Mouse (Mus musculus) heart, embryonic 12.5 days (tissue): ENCODE measurements around the gene B4galt2. TPM values are rescaled to one million over a fixed set of nuclear protein-coding genes. Genes with fewer than 3 reads are reported as not detected.

Source experiments
- ATAC-seq: fragments of 200-750 bp; cut with Nextera tagmentation; 2 replicates; pipeline ENCODE4 v1.8.0; 2017; ENCODE audit warnings: moderate TSS enrichment, moderate library complexity; ENCODE audit not compliant: insufficient number of reproducible peaks, low FRiP score
- H3K27ac ChIP-seq: fragments of 300-500 bp; sonication (generic); 2 replicates; pipeline ENCODE4 v1.5.1; 2016; ENCODE audit warnings: mild to moderate bottlenecking, moderate library complexity; ENCODE audit not compliant: poor library complexity, severe bottlenecking
- H3K27me3 ChIP-seq: fragments of 300-500 bp; sonication (generic); replicated peaks from 2 replicates; pipeline ENCODE4 v1.6.1; 2016; ENCODE audit warnings: mild to moderate bottlenecking, moderate library complexity
- H3K36me3 ChIP-seq: fragments of 300-500 bp; sonication (generic); 2 replicates; pipeline ENCODE4 v1.6.1; 2016; ENCODE audit warnings: mild to moderate bottlenecking, moderate library complexity
- H3K4me1 ChIP-seq: fragments of 300-500 bp; sonication (generic); replicated peaks from 2 replicates; pipeline ENCODE4 v1.6.1; 2016; ENCODE audit warnings: mild to moderate bottlenecking
- H3K4me2 ChIP-seq: fragments of 300-500 bp; sonication (generic); 2 replicates; pipeline ENCODE4 v1.6.1; 2016; ENCODE audit warnings: mild to moderate bottlenecking, moderate library complexity
- H3K4me3 ChIP-seq: fragments of 300-500 bp; sonication (generic); 2 replicates; pipeline ENCODE4 v1.5.1; 2016; ENCODE audit warnings: mild to moderate bottlenecking
- H3K9ac ChIP-seq: fragments of 300-500 bp; sonication (generic); 2 replicates; pipeline ENCODE4 v1.6.1; 2016; ENCODE audit warnings: mild to moderate bottlenecking, moderate library complexity
- H3K9me3 ChIP-seq: fragments of 300-500 bp; sonication (generic); replicated peaks from 2 replicates; pipeline ENCODE4 v1.6.1; 2016; ENCODE audit warnings: mild to moderate bottlenecking, moderate library complexity
- WGBS: fragments of 180-500 bp; shearing (Covaris S2); methylation state at CpG from one replicate; pipeline ENCODE4 v1.1.7; 2016; 5-methylcytosine and 5-hydroxymethylcytosine counted together
- polyA plus RNA-seq: library from polyadenylated mRNA; unstranded; fragments of >200 nt; fragmentation: Nextera tagmentation; extraction: Ambion mirVana; gene quantifications from 2 replicates; pipeline ENCODE4 v1.2.1, GENCODE M21; 2016

The B4galt2 gene
- polyA plus RNA-seq: 18.3 and 19.4 TPM in 2 replicates

DNA sequence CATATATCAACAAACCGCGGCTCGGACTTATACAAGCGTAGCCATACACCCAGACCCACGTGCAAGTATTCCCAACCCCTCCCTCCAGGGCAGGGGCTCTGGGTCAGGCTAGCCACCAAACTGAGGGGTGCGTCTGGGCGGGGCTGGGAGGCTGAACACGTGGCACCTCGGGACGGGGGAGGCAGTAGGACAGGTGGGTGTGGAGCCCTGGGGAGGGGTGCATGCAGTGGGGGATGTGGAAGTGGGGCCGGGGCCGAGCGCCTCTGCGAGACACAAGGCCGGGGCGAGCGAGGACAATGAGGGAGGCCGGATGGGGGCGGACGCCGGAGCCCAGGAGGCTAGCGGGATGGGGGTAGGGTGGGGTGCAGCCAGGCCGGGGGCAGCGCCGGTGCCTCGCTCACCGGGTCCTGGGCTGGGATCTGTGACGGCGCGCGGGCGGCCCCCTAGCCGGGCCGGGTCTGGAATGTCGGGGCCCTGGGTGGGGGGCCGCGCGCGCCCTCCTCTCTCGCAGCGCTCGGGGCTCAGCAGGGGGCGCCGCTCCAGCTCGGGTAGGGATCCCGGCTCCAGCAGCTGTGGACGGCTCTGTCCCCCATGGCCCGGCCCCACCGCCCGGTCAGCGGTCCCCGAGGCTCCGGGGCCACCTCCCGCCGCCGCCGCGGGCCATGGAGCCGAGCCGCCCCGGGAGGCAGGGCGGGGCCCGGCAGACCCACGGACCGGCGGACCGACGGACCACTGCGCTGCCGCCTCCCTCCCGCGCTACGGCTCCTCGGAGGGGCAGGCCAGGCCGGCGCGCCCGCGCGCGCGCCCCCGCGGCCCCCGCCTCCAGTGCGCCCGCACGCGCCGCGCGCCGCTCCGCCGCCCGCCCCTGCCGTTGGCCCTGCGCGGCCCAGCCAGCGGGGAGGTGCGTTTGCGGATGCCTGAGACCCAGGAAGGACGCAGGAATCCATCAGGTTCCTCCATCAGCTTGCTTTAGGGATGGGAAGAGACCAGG is at the start of gene B4galt2:
B4galt2 (minus strand) TSS at position 787 of the 991 bp plus-strand sequence.
- H3K27ac ChIP-seq: peak within 1 kb of the TSS; percentile 57; the same call in 1 of the 2 replicates
- H3K9ac ChIP-seq: peak within 1 kb of the TSS; percentile 93
- peaks cover 25% of the 10 kb centered on the region for H3K4me1 ChIP-seq
- peaks cover 38% of the 10 kb centered on the region for H3K36me3 ChIP-seq
- ATAC-seq: peak; percentile 43
- peak within 1 kb of the TSS; percentile 96 for H3K4me3 ChIP-seq
- H3K9me3 ChIP-seq: no peaks in the 10 kb centered on the region
- H3K27me3 ChIP-seq: no peaks in the 10 kb centered on the region
- H3K4me2 ChIP-seq: peak within 1 kb of the TSS; percentile 94
- WGBS: under 1% methylated on average over 50 of the region's 103 CpGs

DNA sequence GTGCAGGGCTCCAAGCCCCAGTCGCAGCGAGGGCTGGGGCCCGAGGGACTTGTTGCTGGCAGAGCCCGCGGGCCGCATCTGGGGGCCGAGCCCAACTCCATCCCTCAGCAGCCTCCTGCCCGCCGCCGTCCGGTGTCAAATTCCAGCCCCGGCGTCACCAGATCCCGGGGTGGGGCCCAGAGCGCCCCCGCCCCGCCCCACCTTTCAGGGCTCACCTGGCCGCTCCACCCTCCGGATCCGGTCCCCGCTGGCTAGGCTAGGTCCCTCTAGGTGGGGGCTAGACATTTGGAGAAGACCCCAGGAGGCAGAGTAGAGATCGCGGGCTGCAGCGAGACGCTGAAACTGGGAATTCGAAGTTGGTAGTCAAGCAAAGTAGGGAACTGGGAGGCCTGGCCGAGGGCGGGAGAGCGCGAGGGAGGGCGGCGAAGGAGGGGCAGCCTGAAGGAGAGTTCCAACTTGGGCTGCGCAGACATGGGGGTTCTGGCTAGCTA is 46.1 kb upstream of the B4galt2 start, which contains the start of gene Artn:
Artn (minus strand) TSS at position 373 of the 491 bp plus-strand sequence.
- Histone ChIP-seq H3K27me3 (peaks cover 60% of the 10 kb centered on the region), H3K4me3 (peak within 1 kb of the TSS; percentile 45), H3K9me3 (no peaks in the 10 kb centered on the region), H3K27ac (no peak within 1 kb of the TSS), H3K4me1 (peaks cover 37% of the 10 kb centered on the region), H3K4me2 (peak within 1 kb of the TSS; percentile 99), H3K36me3 (peaks cover 3% of the 10 kb centered on the region; the same call in 1 of the 2 replicates), H3K9ac (peak within 1 kb of the TSS; percentile 53)
- WGBS: under 1% methylated on average over 33 of the region's 33 CpGs
- no peak for ATAC-seq

DNA sequence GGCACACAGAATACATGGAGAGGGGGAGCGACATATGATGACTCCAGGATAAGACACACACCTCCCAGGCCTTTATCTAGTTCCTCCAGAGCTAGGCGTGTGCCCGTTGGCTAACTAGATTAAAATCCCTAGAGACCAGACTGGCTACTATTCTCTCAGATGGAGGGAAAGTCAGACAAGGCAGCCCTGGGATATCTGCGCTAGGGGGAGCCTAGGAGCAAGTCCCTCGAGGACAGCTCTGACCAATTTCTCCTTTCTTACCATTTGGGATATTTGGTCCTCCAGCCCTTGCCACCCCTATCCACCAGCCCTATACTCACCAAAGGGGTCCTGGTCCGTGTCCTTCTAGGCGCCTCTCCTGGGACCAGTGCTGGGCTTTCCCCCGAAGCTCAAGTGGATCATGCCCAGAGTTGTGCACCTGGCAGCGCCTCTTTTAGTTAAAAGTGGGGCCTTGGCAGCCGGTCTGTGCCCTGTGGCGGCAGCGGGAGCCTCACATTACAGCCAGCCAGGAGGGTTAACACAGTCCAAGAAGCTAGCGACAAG is 45.5 kb upstream of the B4galt2 start:
- Histone ChIP-seq H3K4me2 (peak overlapping the region; percentile 99), H3K9me3 (no peaks in the 10 kb centered on the region), H3K27ac (no peak overlapping the region), H3K4me3 (peak overlapping the region; percentile 45), H3K9ac (peak overlapping the region; percentile 53), H3K36me3 (peaks cover 3% of the 10 kb centered on the region; the same call in 1 of the 2 replicates), H3K4me1 (peaks cover 44% of the 10 kb centered on the region), H3K27me3 (peaks cover 60% of the 10 kb centered on the region)
- peak; percentile 50 for ATAC-seq
- WGBS: 3% methylated on average over 13 of the region's 13 CpGs

DNA sequence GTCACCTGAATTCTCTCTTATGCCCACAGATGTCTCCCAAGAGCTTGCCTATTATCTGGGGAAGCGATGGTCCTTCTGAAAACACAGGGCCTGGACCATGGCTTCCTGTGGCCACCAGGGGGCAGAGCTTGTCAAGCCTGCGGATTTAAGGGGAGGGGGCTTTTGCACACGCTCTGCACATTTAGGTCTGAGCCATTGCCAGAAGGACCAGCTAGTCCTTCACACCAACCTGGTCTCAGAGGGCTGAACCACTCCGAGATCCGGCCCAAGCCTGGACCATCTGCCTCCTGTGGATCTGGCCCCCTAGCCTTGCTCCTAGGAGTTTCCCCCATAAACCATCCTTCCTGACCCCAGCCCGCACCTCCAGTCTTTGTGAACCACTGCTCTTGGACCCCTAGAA is 44.9 kb upstream of the B4galt2 start:
- Histone ChIP-seq H3K36me3 (peaks cover 3% of the 10 kb centered on the region; the same call in 1 of the 2 replicates), H3K4me1 (peaks cover 47% of the 10 kb centered on the region), H3K4me2 (peak overlapping the region; percentile 99), H3K4me3 (no peak overlapping the region), H3K27me3 (peaks cover 60% of the 10 kb centered on the region), H3K27ac (no peak overlapping the region), H3K9me3 (no peaks in the 10 kb centered on the region), H3K9ac (no peak overlapping the region)
- WGBS: 14% methylated on average over 6 of the region's 6 CpGs
- ATAC-seq: 0 out of 2 replicates have a peak, but pooled peaks have one; percentile 16

DNA sequence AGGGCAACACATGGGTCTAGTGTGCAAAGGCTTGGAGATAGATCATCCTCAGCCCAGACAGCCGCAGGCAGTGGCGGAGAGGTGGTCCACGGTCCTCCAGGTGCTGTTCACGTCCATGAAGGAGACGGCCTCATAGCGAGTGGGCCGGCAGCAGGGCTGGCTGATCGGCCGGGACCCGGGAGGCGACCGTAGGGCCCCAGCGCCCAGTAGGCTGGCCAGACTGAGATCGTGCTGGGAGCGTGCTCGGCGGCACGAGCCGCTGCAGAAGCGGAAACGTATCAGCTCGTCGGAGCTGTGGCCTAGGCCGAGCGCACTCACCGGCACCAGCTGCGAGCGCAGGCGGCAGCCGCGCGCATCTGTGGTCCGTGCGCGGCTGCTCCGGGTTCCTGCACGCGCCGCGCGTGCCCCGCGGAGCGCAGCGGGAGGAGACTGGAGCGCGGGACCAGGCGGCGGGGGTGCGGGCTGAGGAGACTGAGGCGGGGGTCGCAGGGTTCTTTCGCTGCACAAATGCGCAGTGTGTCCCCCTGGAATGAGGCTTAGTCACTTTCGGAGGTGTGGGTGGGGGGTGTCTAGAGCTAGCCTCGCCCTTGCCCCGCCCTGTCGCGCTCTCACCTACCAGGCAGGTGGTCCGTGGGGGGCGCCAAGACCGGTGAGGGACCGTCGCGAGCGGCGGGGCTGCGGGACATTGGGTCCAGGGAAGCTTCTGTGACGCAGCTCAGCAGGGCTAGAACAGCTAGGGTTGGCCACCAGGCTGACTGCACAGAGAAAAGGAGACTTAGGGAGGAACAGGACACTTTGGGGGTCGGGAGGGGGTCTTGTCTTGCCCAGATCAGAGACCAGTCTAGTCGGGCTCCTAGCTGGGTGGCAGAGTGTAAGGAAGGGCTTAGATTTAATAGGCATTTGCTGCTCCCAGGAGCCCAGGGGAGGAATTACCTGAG is 43.5 kb upstream of the B4galt2 start:
- no peaks in the 10 kb centered on the region for H3K9me3 ChIP-seq
- peak; percentile 52; the same call in 1 of the 2 replicates for ATAC-seq
- 3% methylated on average over 65 of the region's 71 CpGs for WGBS
- H3K4me3 ChIP-seq: peak overlapping the region; percentile 60
- H3K4me2 ChIP-seq: peak overlapping the region; percentile 99
- H3K36me3 ChIP-seq: no peaks in the 10 kb centered on the region
- H3K27ac ChIP-seq: no peak overlapping the region
- H3K4me1 ChIP-seq: peaks cover 51% of the 10 kb centered on the region
- H3K9ac ChIP-seq: peak overlapping the region; percentile 67
- peaks cover 63% of the 10 kb centered on the region for H3K27me3 ChIP-seq

DNA sequence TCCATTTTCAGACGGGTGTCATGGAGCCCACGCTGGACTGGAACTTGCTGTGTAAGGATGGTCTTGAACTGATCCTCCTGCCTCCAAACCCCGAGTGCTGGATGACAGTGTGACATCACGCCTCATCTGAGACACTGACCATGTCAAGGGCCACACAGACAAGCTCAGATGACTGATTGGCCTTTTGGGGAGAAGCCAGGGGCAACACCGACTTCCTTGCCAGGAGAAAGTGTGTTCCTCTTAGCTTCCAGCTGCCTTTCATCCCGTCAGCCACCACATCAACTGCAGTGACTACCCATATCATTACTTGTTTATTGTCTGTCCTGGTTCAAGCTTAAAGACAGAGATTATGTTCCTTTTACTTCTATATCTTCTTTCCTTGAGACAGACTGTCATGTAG is 41.6 kb upstream of the B4galt2 start:
- H3K36me3 ChIP-seq: no peaks in the 10 kb centered on the region
- no peak overlapping the region for H3K4me3 ChIP-seq
- H3K27me3 ChIP-seq: peaks cover 55% of the 10 kb centered on the region
- no peak overlapping the region for H3K4me2 ChIP-seq
- H3K4me1 ChIP-seq: peaks cover 49% of the 10 kb centered on the region
- no peak for ATAC-seq
- WGBS: 55% methylated on average over 4 of the region's 6 CpGs
- H3K9ac ChIP-seq: no peak overlapping the region
- H3K9me3 ChIP-seq: no peaks in the 10 kb centered on the region
- H3K27ac ChIP-seq: no peak overlapping the region

DNA sequence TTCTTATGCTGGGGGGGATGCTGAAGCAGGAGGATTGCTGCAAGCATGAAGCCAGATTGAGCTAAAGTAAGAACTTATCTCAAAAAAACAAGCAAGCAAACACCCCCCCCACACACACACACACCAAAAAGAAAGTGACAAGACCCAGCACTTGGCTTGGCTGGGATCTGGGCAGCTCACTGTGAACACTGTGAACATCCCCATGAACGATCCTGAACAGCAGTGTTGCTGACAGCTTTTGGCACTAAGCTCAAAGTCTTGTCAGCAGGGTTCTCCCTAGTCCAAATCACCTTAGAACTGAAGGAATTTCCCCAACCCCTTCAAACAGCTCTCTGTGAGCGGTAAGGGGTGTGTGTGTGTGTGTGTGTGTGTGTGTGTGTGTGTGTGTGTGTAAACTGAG is 40.2 kb upstream of the B4galt2 start:
- ATAC-seq: no peak
- Histone ChIP-seq H3K4me2 (no peak overlapping the region), H3K27me3 (peaks cover 44% of the 10 kb centered on the region), H3K27ac (no peak overlapping the region), H3K9me3 (no peaks in the 10 kb centered on the region), H3K36me3 (no peaks in the 10 kb centered on the region), H3K4me3 (no peak overlapping the region), H3K9ac (no peak overlapping the region), H3K4me1 (peaks cover 40% of the 10 kb centered on the region)
- 24% methylated on average over 2 of the region's 2 CpGs for WGBS

DNA sequence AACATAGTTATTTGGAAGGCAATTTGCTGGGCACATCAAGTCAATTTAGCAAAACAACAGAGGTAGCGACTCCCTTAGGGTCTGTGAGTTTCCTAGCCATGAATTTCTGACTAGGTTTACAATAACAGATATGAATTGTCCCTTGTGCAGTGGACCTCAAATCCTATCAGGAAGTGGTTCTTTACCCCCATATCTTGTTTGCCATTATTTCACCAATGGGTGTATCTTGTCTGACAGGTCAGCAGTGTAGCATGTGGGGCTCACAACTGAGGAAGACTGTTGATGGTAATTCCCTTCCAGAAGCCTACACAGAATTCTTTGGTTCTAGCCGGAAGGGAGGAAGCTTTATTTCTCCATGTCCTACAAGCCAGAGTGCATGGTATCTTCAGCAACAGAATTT is 38.1 kb upstream of the B4galt2 start:
- Histone ChIP-seq H3K36me3 (no peaks in the 10 kb centered on the region), H3K27ac (no peak overlapping the region), H3K4me3 (no peak overlapping the region), H3K27me3 (peaks cover 24% of the 10 kb centered on the region), H3K9me3 (no peaks in the 10 kb centered on the region), H3K4me2 (no peak overlapping the region), H3K4me1 (peaks cover 38% of the 10 kb centered on the region), H3K9ac (no peak overlapping the region)
- WGBS: 88% methylated on average over 2 of the region's 2 CpGs
- no peak for ATAC-seq

DNA sequence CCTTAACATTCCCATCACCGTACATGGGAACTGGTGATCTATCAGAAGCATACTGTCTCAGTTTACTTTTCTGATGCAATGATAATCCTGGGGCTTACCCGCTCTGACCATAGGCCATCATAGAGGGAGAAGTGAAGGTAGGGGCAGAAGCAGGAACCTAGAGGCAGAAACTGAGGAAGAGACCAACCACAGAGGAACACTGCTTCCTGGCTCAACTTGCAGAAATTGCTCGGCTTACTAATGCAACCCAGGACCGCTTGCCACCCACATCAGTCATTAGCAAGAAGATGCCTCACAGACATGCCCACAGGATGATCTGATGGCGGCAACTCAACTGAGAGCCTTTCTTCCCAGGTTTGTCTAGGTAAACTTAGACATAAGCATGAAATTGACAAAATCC is 35.5 kb upstream of the B4galt2 start:
- Histone ChIP-seq H3K27ac (peak overlapping the region; percentile 79), H3K27me3 (peaks cover 7% of the 10 kb centered on the region), H3K36me3 (no peaks in the 10 kb centered on the region), H3K9me3 (no peaks in the 10 kb centered on the region), H3K4me3 (no peak overlapping the region), H3K9ac (no peak overlapping the region), H3K4me2 (no peak overlapping the region), H3K4me1 (peaks cover 41% of the 10 kb centered on the region)
- no peak for ATAC-seq
- WGBS: 68% methylated on average over 5 of the region's 5 CpGs

DNA sequence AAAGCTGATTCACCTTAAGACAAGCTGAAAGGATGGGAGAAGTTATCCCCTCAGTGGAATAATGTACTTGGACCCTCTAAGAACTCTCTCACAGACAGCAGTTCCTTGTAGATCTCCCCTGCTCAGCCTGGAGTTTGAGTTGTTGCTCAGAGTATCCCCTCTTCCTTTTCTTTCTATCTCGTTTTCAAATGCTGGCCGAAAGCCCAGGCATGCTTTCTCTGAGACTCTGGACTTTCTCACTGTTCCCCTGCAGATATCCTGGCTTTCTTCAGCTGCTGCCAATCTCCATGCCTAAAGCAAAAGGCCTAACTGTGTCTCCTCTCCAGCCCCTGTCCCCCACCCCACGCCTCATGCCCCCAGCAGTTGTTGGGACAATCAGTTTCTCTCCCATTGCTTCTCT is 35.0 kb upstream of the B4galt2 start:
- H3K9ac ChIP-seq: no peak overlapping the region
- peaks cover 7% of the 10 kb centered on the region; the same call in 1 of the 2 replicates for H3K27me3 ChIP-seq
- ATAC-seq: no peak
- 26% methylated on average over 3 of the region's 3 CpGs for WGBS
- H3K4me2 ChIP-seq: peak overlapping the region; percentile 9; the same call in 1 of the 2 replicates
- H3K36me3 ChIP-seq: no peaks in the 10 kb centered on the region
- H3K9me3 ChIP-seq: no peaks in the 10 kb centered on the region
- H3K4me1 ChIP-seq: peaks cover 42% of the 10 kb centered on the region
- no peak overlapping the region for H3K4me3 ChIP-seq
- H3K27ac ChIP-seq: peak overlapping the region; percentile 79
